Mouse (Mus musculus) adrenal gland, postnatal 25 days (tissue): ENCODE results near the gene Rbm5. TPM values are rescaled to one million over a fixed set of nuclear protein-coding genes. Genes with fewer than 3 reads are reported as not detected.

ENCODE experiments used
- DNase-seq: peaks from one replicate; pipeline ENCODE4 v3.0.0; 2021; ENCODE audit warnings: mixed read lengths
- long read RNA-seq: library from polyadenylated mRNA; stranded (forward); transcript quantifications from one replicate; pipeline ENCODE4 v2.0.0, GENCODE M21; 2021
- total RNA-seq: library from RNA; stranded (reverse); gene quantifications from 2 replicates; pipeline ENCODE4 v1.2.3, GENCODE M21; 2021

The Rbm5 gene
- 135 and 149 TPM in 2 replicates for total RNA-seq
- long read RNA-seq, transcript Rbm5-214 (25 exons, 3,205 nt), result major isoform, 13 of 47 reads
- long read RNA-seq, partial matches to known transcripts, result 23 of 47 reads
- long read RNA-seq, other reads (novel, unspliced or antisense), result 5 of 47 reads

DNA sequence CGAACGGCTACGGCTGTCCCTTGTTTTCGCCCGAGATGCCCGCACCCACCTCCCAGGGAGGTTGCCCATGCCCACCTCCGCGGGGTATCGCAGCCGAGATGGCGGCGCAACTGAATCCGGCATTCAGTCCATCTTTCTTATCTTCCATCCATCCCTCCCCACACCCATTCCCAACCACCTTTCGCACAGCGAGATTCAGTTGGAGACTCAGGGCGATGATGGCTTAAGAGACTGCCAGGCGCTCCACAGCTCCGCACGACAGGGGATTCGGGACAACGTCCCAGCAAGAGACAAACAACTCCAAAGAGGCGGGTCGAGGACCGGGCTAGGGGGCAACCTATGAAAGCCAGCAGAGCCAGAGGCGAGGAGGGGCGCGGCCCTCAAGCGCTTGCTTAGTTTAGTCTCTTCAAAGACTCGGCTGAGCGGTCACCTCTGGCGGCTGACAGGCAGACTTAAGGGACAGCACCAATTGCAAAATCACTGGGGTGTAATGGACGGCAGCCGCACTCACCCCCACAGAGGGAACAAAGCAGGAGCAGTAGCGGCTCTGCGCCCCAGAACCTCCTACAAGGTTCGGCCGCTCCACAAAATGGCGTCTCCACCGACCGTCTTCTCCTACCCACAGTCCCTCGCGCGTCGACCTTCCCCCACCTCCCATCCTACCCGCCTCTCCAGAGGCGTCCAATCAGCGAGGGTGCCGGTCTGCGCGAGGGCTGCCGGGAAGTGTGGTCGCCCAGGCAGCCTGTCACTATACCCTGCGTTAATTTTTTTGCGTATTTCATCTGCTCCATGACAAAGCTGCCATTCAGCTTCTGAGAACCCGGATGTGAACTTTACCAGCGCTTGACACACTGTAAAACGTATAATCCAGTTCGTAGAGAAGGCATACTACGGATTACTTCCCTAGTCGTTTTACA, at the start of gene Rbm5:
Gene Rbm5 (minus strand): TSS at position 623 of the 917 bp plus-strand sequence.
- DNase-seq, result peak; percentile 93

DNA sequence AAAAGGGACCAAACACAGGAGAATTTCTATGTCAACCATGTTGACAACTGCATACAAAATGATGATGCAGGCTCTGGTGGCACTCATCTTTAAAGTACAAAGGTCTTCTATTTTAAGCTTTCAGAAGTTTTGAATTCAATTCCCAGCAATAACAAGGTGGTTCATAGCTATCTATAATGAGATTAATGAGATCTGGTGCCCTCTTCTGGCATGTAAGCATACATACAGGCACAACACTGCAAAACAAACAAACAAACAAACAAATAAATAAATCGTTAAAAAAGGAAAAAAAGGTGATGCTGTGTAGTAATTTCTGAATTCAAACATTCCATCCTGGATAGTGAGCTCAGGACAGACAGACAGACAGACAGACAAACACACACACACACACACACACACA, 41.3 kb upstream of the Rbm5 start:
- no peak for DNase-seq

DNA sequence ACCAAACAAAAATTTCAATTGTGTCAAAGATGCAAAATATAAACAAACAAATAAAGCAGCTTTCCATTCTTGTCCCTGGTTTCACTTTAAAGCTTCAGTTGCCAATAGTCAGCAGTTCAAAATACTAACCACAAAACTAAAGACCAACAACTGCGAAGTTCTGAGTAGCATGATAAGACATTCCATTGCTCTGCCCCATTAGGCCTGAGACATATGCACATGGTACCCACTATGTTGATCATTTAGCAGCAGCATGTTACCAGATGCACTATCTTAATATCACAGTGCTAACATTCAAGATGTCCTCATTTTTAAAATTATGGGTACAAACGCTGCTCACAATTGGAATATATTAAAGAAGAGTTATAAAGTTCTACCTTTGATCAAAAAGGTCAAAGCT, 40.2 kb upstream of the Rbm5 start:
- no peak for DNase-seq

DNA sequence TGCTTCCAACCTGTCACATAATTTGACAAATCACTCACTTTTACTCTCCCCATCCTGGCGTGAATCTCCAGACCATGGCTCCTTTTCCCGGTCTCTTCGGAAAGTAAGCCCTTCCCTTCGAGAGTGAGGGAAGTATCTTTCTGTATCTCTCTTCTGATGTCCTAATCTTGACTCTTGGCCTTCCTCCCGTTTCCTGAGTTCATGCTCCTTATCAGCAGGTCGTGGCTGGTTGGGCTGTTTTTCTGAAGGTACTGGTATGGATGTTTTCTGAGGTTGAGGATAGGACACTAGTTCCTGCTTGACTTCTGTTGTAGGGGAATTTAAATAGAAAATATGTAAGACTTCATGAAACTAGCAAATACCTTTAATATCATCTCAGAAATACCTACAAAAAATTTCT, 20.9 kb upstream of the Rbm5 start:
- DNase-seq, result no peak

GRCm38 (mm10) chr9:107782536-107783203, 11.9 kb upstream of the Rbm5 start:
- no peak for DNase-seq

DNA sequence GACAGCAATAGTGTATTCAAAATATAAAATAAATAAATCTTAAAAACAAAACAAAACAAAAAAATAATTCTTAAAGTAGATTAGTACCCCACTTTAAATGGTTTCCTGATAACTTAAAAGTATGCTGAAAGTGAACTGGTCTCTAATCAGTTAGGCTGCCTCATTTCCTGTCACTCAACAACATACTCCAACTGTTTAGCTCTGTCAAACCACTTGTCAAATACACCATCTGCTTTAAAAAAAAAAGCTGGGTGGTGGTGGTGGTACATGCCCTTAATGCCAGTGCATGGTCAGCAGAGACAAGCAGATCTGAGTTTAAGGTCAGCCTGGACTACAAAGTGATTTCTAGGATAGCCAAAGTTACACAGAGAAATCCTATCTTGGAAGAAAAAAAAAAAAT, 6.0 kb upstream of the Rbm5 start:
- no peak for DNase-seq

DNA sequence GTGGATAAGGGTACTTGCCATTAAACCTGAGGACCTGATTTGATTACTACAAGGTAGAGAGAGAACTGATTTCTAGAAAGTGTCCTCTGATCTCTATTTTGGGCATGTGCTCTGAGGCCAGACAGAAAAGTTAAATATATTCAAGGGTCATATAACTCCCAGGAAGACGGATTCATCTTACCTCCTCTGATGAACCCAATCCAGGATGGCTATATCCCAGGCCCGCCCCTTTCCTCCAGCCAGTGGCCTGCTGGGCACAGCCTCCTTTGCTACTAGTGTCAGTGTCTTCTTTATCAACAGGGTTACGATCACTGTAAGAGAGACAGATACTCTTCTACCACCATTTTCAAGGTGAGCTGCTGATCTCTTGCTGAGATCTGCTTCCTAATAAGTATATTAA, 3.6 kb upstream of the Rbm5 start:
- no peak for DNase-seq

- DNase-seq, result no peak
Observed at GRCm38 (mm10) chr9:107771782-107772181, 986 bp upstream of the Rbm5 start.

DNA sequence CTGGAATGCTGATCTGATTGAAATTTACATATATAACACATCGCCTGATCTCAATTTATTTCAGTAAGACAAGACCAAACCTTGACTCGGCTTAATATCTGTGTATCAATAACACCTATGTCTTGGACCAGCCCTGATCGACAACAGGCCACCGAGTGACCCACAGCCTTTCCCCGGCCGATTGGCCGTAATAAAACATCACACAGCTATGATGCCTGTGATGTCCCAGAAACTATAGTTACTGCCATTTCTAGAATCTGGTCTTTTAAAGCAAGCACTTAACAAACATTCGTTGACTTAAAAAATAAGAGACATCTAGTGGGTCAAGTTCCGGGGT, 791 bp downstream of the Rbm5 start:
- no peak for DNase-seq

- DNase-seq, result no peak
Observed at GRCm38 (mm10) chr9:107769445-107770000, 1.3 kb downstream of the Rbm5 start.

GRCm38 (mm10) chr9:107768851-107769250, 1.9 kb downstream of the Rbm5 start:
- no peak for DNase-seq

- DNase-seq, result no peak
Observed at GRCm38 (mm10) chr9:107759593-107759992, 11.2 kb downstream of the Rbm5 start.

DNA sequence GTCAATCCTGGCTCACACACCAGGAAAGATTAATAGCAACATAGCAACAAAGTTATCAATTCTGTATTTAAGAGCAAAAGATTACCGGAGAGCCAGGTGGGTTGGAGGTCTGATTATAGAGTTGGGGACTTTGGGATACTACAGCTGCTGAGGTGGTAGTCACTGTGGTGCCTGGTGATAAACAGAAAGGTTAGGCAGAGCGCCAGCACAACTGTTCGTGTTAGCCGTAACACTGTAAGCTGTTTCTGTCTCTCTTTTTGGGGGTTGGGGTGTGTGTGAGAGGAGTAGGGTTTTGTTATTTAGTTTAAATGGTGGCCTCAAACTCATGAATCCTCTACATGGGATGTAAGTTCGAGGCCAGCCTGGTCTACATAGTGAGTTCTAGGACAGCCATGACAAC, 20.4 kb downstream of the Rbm5 start:
- DNase-seq, result no peak

GRCm38 (mm10) chr9:107748063-107748462, 22.7 kb downstream of the Rbm5 start:
- DNase-seq, result no peak

- DNase-seq, result no peak
Observed at GRCm38 (mm10) chr9:107747310-107747709, 23.5 kb downstream of the Rbm5 start.

GRCm38 (mm10) chr9:107746679-107747078, 24.1 kb downstream of the Rbm5 start:
- no peak for DNase-seq

GRCm38 (mm10) chr9:107744061-107744460, 26.7 kb downstream of the Rbm5 start:
- DNase-seq, result no peak

GRCm38 (mm10) chr9:107738841-107739202, 32.0 kb downstream of the Rbm5 start:
- DNase-seq, result peak; percentile 22

GRCm38 (mm10) chr9:107738020-107738840, 32.6 kb downstream of the Rbm5 start:
- peak; percentile 87 for DNase-seq

GRCm38 (mm10) chr9:107736185-107736485, 34.7 kb downstream of the Rbm5 start:
- DNase-seq, result no peak

- DNase-seq, result no peak
Observed at GRCm38 (mm10) chr9:107735356-107736184, 35.2 kb downstream of the Rbm5 start.

- no peak for DNase-seq
Observed at GRCm38 (mm10) chr9:107734567-107734971, 36.2 kb downstream of the Rbm5 start.
